Mouse (Mus musculus): ENCODE data around the gene Ogfr. TPM values are rescaled to one million over a fixed set of nuclear protein-coding genes. Genes with fewer than 3 reads are reported as not detected.

Ogfr gene
- total and polyA plus RNA-seq, 3 experiments, result 27.0 to 98.0 (median 39.5) TPM

GRCm38 (mm10) chr2:180556470-180556869, 32.6 kb upstream of the Ogfr start:
- H3K9me3 ChIP-seq (replicated peaks), result no peaks in the 10 kb centered on the region
- H3K36me3 ChIP-seq (replicated peaks), result no peaks in the 10 kb centered on the region
- TF ChIP-seq GATA2 (IDR thresholded peaks at IDR 0.05; ENCODE audit: borderline replicate concordance, low read depth, low read length) (no peak), GATA1 (IDR thresholded peaks at IDR 0.05; ENCODE audit: borderline replicate concordance, low read length) (no peak), TAL1 (conservative IDR thresholded peaks at IDR 0.05; ENCODE audit: low read depth, low read length) (no peak), CTCF (IDR thresholded peaks at IDR 0.05; ENCODE audit: low read depth, low read length) (no peak), POLR2AphosphoS5 (IDR thresholded peaks at IDR 0.05; ENCODE audit: insufficient replicate concordance, low read depth, low read length) (no peak)
- no peaks in the 10 kb centered on the region; the same call in 1 of the 2 replicates for H3K27me3 ChIP-seq (ENCODE audit: insufficient read depth, low read length)
- no peak for ATAC-seq (ENCODE audit: extremely low read depth, insufficient number of reproducible peaks, low FRiP score, poor library complexity, severe bottlenecking)
- no peak for DNase-seq (ENCODE audit: low spot score)
- H3K4me3 ChIP-seq (ENCODE audit: low read depth, low read length), result no peak overlapping the region
- no peaks in the 10 kb centered on the region for H3K4me1 ChIP-seq (ENCODE audit: insufficient read depth, low read depth, low read length)

DNA sequence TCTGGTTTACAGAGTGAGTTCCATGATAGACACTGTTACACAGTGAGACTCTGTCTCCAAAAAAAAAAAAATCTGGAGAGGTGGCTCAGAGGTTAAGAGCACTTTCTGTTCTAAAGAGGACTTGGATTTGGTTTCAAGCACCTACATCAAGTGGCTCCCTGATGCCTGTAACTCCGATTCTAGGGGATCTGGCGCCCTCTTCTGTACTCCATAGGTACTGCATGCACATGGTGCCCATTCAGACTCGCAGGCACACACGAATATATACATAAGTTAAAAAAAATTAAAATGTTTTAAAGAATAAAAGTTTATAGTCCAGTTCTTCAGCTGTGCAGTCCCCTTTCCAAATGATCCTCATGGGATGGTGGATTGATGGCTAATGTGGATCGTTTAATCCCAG, 28.8 kb upstream of the Ogfr start:
- Histone ChIP-seq H3K4me1 (ENCODE audit: insufficient read depth, low read depth, low read length) (no peaks in the 10 kb centered on the region), H3K36me3 (replicated peaks) (no peaks in the 10 kb centered on the region), H3K4me3 (ENCODE audit: low read depth, low read length) (no peak overlapping the region), H3K9me3 (replicated peaks) (no peaks in the 10 kb centered on the region), H3K27me3 (ENCODE audit: insufficient read depth, low read length) (peaks cover 13% of the 10 kb centered on the region; the same call in 1 of the 2 replicates)
- DNase-seq (ENCODE audit: low spot score) (no peak), ATAC-seq (ENCODE audit: extremely low read depth, insufficient number of reproducible peaks, low FRiP score, poor library complexity, severe bottlenecking) (no peak)
- TF ChIP-seq CTCF (IDR thresholded peaks at IDR 0.05; ENCODE audit: low read depth, low read length) (peak; percentile 61), GATA2 (IDR thresholded peaks at IDR 0.05; ENCODE audit: borderline replicate concordance, low read depth, low read length) (no peak)

DNA sequence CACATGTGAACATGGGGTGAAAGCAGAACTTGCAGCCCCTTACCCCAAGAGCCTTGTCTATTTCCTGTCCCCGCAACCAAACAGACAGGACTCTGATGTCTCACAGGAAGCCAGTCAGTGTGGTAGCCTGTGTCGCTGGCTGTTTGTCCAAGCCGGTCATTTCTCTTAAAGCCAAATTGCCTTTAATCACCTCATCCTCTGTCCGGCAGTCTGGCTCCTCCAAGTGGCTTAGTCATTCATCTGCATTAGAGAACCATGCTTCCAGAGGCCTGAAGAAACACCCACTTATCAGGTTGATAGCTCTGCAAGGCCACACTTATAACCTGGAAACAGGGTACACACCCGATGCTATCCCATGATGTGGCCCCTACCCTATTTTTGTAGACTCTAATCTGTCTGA, 26.9 kb upstream of the Ogfr start:
- no peaks in the 10 kb centered on the region for H3K4me1 ChIP-seq (ENCODE audit: insufficient read depth, low read depth, low read length)
- H3K36me3 ChIP-seq (replicated peaks), result no peaks in the 10 kb centered on the region
- peaks cover 13% of the 10 kb centered on the region; the same call in 1 of the 2 replicates for H3K27me3 ChIP-seq (ENCODE audit: insufficient read depth, low read length)
- H3K9me3 ChIP-seq (replicated peaks), result no peaks in the 10 kb centered on the region
- ATAC-seq (ENCODE audit: extremely low read depth, insufficient number of reproducible peaks, low FRiP score, poor library complexity, severe bottlenecking), result no peak
- DNase-seq (ENCODE audit: low spot score), result no peak
- TF ChIP-seq GATA2 (IDR thresholded peaks at IDR 0.05; ENCODE audit: borderline replicate concordance, low read depth, low read length) (no peak), POLR2AphosphoS5 (IDR thresholded peaks at IDR 0.05; ENCODE audit: insufficient replicate concordance, low read depth, low read length) (no peak), CTCF (IDR thresholded peaks at IDR 0.05; ENCODE audit: low read depth, low read length) (no peak), TAL1 (conservative IDR thresholded peaks at IDR 0.05; ENCODE audit: low read depth, low read length) (no peak), GATA1 (IDR thresholded peaks at IDR 0.05; ENCODE audit: borderline replicate concordance, low read length) (no peak)
- H3K4me3 ChIP-seq (ENCODE audit: low read depth, low read length), result no peak overlapping the region

DNA sequence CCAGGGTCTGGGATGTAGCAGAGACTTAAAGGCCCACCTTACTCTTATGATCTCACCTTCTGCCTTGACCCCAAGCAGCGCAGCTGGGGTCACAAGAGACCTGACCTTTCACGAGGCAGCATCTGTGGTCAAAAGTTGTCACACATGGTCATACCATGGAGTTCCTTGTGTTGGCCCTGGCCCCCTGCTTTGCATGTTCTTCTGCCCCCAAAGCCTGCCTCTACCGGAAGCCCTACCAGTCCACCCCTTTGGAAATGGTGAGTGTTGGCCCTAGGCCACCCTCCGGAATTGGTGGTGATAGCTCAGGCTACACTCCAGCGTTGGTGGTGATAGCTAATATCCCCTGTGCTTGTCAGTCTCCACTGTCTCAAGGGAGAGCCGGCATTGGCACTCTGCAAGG, 25.7 kb upstream of the Ogfr start:
- no peak for TF ChIP-seq POLR2AphosphoS5 (IDR thresholded peaks at IDR 0.05; ENCODE audit: insufficient replicate concordance, low read depth, low read length)
- H3K4me3 ChIP-seq (ENCODE audit: low read depth, low read length), result no peak overlapping the region
- ATAC-seq (ENCODE audit: extremely low read depth, insufficient number of reproducible peaks, low FRiP score, poor library complexity, severe bottlenecking), result no peak
- H3K4me1 ChIP-seq (ENCODE audit: insufficient read depth, low read depth, low read length), result no peaks in the 10 kb centered on the region
- H3K36me3 ChIP-seq (replicated peaks), result no peaks in the 10 kb centered on the region
- peaks cover 14% of the 10 kb centered on the region; the same call in 1 of the 2 replicates for H3K27me3 ChIP-seq (ENCODE audit: insufficient read depth, low read length)
- no peak for DNase-seq (ENCODE audit: low spot score)
- H3K9me3 ChIP-seq (replicated peaks), result no peaks in the 10 kb centered on the region

- no peaks in the 10 kb centered on the region for H3K36me3 ChIP-seq (replicated peaks)
- H3K9me3 ChIP-seq (replicated peaks), result no peaks in the 10 kb centered on the region
- peaks cover 16% of the 10 kb centered on the region; the same call in 1 of the 2 replicates for H3K27me3 ChIP-seq (ENCODE audit: insufficient read depth, low read length)
- ATAC-seq (ENCODE audit: extremely low read depth, insufficient number of reproducible peaks, low FRiP score, poor library complexity, severe bottlenecking) (no peak), DNase-seq (ENCODE audit: low spot score) (no peak)
- no peak overlapping the region for H3K4me3 ChIP-seq (ENCODE audit: low read depth, low read length)
- TF ChIP-seq POLR2AphosphoS5 (IDR thresholded peaks at IDR 0.05; ENCODE audit: insufficient replicate concordance, low read depth, low read length) (no peak), GATA1 (IDR thresholded peaks at IDR 0.05; ENCODE audit: borderline replicate concordance, low read length) (no peak), GATA2 (IDR thresholded peaks at IDR 0.05; ENCODE audit: borderline replicate concordance, low read depth, low read length) (no peak), CTCF (IDR thresholded peaks at IDR 0.05; ENCODE audit: low read depth, low read length) (no peak), TAL1 (conservative IDR thresholded peaks at IDR 0.05; ENCODE audit: low read depth, low read length) (no peak)
- H3K4me1 ChIP-seq (ENCODE audit: insufficient read depth, low read depth, low read length), result no peaks in the 10 kb centered on the region
Measured at GRCm38 (mm10) chr2:180563841-180564240, 25.2 kb upstream of the Ogfr start.

- no peak overlapping the region for H3K4me3 ChIP-seq (ENCODE audit: low read depth, low read length)
- H3K9me3 ChIP-seq (replicated peaks), result no peaks in the 10 kb centered on the region
- no peaks in the 10 kb centered on the region for H3K36me3 ChIP-seq (replicated peaks)
- peak; percentile 60 for DNase-seq (ENCODE audit: low spot score)
- peak; percentile 64; the same call in 1 of the 2 replicates for TF ChIP-seq CTCF (IDR thresholded peaks at IDR 0.05; ENCODE audit: low read depth, low read length)
- no peak for TF ChIP-seq POLR2AphosphoS5 (IDR thresholded peaks at IDR 0.05; ENCODE audit: insufficient replicate concordance, low read depth, low read length)
- no peaks in the 10 kb centered on the region for H3K4me1 ChIP-seq (ENCODE audit: insufficient read depth, low read depth, low read length)
- peaks cover 29% of the 10 kb centered on the region for H3K27me3 ChIP-seq (ENCODE audit: insufficient read depth, low read length)
- ATAC-seq (ENCODE audit: extremely low read depth, insufficient number of reproducible peaks, low FRiP score, poor library complexity, severe bottlenecking), result peak; percentile 34; the same call in 1 of the 2 replicates
Measured at GRCm38 (mm10) chr2:180566240-180566913, 22.7 kb upstream of the Ogfr start.
